Mouse (Mus musculus) bone marrow macrophage, adult 2 months (primary cell): ENCODE results near the gene Pla2g4a.
A peak's percentile ranks its signal among the peaks of the same experiment; 100 is the strongest.

Source experiments
- CTCF ChIP-seq: IDR thresholded peaks from 2 replicates; pipeline ENCODE4 v1.5.1; 2012; ENCODE audit warnings: low read depth, mild to moderate bottlenecking, low read length, moderate library complexity
- POLR2A ChIP-seq: IDR thresholded peaks from 2 replicates; pipeline ENCODE4 v1.6.1; 2012; ENCODE audit warnings: mild to moderate bottlenecking, low read depth, low read length, borderline replicate concordance

GRCm38 (mm10) chr1:149856720-149857119 is 104.4 kb downstream of the Pla2g4a start:
- no peak for TF ChIP-seq POLR2A
- TF ChIP-seq CTCF, result peak; percentile 88
